Mouse (Mus musculus): Measurements from ENCODE around the gene Pin1rt1. TPM values are rescaled to one million over a fixed set of nuclear protein-coding genes. Genes with fewer than 3 reads are reported as not detected.
A peak's percentile ranks its signal among the peaks of the same experiment; 100 is the strongest.

Gene Pin1rt1
- total and polyA plus RNA-seq, 3 experiments: 0.07 TPM; not detected in 2

DNA sequence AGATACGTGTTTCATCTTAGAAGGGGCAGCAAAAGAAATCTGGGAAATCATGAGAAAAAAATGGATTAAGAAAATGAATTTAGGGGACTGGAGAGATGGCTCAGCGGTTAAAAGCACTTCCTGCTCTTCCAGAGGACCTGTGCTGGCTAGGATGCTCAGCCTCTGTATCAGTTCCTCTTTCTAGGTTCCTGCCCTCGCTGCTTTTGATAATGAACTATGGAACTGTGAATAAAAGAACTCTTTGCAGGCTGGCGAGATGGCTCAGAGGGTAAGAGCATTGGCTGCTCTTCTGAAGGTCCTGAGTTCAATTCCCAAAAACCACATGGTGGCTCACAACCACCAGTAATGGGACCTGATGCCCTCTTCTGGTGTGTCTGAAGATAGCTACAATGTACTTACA is 25.5 kb downstream of the Pin1rt1 start:
- Histone ChIP-seq H3K4me1 (ENCODE audit: control insufficient read depth in 1 of 2, insufficient read depth in 2 of 2, low read length in 2 of 2) (peaks cover 4 to 11% of the 10 kb centered on the region in 2 experiments; a peak in 2 of 4 replicates), H3K9ac (ENCODE audit: control insufficient read depth, low read depth, low read length, poor library complexity, severe bottlenecking) (no peak overlapping the region), H3K9me3 (replicated peaks; ENCODE audit: insufficient read depth, low read length) (no peaks in the 10 kb centered on the region), H3K27ac (ENCODE audit: control insufficient read depth, low read depth, low read length) (no peak overlapping the region), H3K36me3 (ENCODE audit: control insufficient read depth in 1 of 2, insufficient read depth in 2 of 2, low read length in 2 of 2) (peaks cover 0 to 3% of the 10 kb centered on the region in 2 experiments; a peak in 2 of 4 replicates), H3K27me3 (ENCODE audit: control insufficient read depth in 1 of 2, insufficient read depth in 2 of 2, low read length in 2 of 2) (no peaks in the 10 kb centered on the region), H3K4me3 (ENCODE audit: control insufficient read depth in 1 of 2, insufficient read depth in 1 of 2, low read depth in 2 of 2, low read length in 2 of 2) (no peak overlapping the region), H3K79me2 (ENCODE audit: control insufficient read depth, insufficient read depth, low read length, poor library complexity) (no peaks in the 10 kb centered on the region)
- no peak for TF ChIP-seq SIN3A (IDR thresholded peaks at IDR 0.05; ENCODE audit: low read length)
- TF ChIP-seq ZKSCAN1 (IDR thresholded peaks at IDR 0.05; ENCODE audit: low read depth, low read length): no peak
- 0 out of 2 replicates have a peak, but pooled peaks have one; percentile 30 for TF ChIP-seq ELF1 (IDR thresholded peaks at IDR 0.05; ENCODE audit: low read depth, low read length)
- peak; percentile 47; the same call in 1 of the 2 replicates for TF ChIP-seq RCOR1 (IDR thresholded peaks at IDR 0.05; ENCODE audit: low read depth, low read length)
- TF ChIP-seq TBP (IDR thresholded peaks at IDR 0.05; ENCODE audit: low read depth, low read length): peak; percentile 97
- TF ChIP-seq NELFE (IDR thresholded peaks at IDR 0.05; ENCODE audit: low read depth, low read length): no peak
- peak; percentile 80 for DNase-seq (ENCODE audit: low read depth, low spot score)

DNA sequence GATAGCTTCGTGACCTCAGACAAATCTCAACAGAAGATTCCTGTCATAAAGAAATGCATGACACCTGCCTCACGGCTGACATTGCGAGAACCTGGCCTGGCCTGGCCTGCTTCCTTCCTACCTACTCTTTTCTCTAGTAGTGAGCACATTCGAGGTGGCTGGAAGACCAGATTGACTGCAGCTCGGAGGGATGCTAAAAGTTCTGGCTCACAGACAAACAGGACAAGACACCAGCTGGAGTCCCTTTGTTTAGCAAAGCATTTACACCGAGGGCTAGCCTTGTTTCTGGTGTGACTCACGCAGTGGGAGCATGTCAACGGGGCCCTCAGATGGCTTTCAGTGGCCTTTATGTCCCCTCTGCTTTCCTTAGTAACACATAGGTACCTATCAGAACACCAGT is 27.5 kb downstream of the Pin1rt1 start:
- H3K27me3 ChIP-seq (ENCODE audit: control insufficient read depth in 1 of 2, insufficient read depth in 2 of 2, low read length in 2 of 2): no peaks in the 10 kb centered on the region
- no peak overlapping the region for H3K9ac ChIP-seq (ENCODE audit: control insufficient read depth, low read depth, low read length, poor library complexity, severe bottlenecking)
- DNase-seq (ENCODE audit: low read depth, low spot score): no peak
- H3K36me3 ChIP-seq (ENCODE audit: control insufficient read depth in 1 of 2, insufficient read depth in 2 of 2, low read length in 2 of 2): peaks cover 0 to 3% of the 10 kb centered on the region in 2 experiments; a peak in 2 of 4 replicates
- no peak overlapping the region for H3K4me3 ChIP-seq (ENCODE audit: control insufficient read depth in 1 of 2, insufficient read depth in 1 of 2, low read depth in 2 of 2, low read length in 2 of 2)
- no peaks in the 10 kb centered on the region for H3K9me3 ChIP-seq (replicated peaks; ENCODE audit: insufficient read depth, low read length)
- TF ChIP-seq ETS1 (IDR thresholded peaks at IDR 0.05; ENCODE audit: low read depth, low read length) (no peak), SMC3 (IDR thresholded peaks at IDR 0.05; ENCODE audit: low read depth, low read length) (no peak), NELFE (IDR thresholded peaks at IDR 0.05; ENCODE audit: low read depth, low read length) (no peak), MEF2A (IDR thresholded peaks at IDR 0.05; ENCODE audit: extremely low read depth, insufficient replicate concordance, low read depth, low read length, poor library complexity, severe bottlenecking) (no peak), EP300 (IDR thresholded peaks at IDR 0.05; ENCODE audit: low read depth in 1 of 2, low read length in 2 of 2) (no peak), USF1 (IDR thresholded peaks at IDR 0.05; ENCODE audit: low read depth, low read length) (no peak), GATA1 (IDR thresholded peaks at IDR 0.05; ENCODE audit: low read depth, low read length) (no peak), ELF1 (IDR thresholded peaks at IDR 0.05; ENCODE audit: low read depth, low read length) (no peak), TCF12 (IDR thresholded peaks at IDR 0.05; ENCODE audit: low read depth, low read length) (no peak), RCOR1 (IDR thresholded peaks at IDR 0.05; ENCODE audit: low read depth, low read length) (no peak), CHD2 (IDR thresholded peaks at IDR 0.05; ENCODE audit: low read length) (no peak), POLR2AphosphoS5 (IDR thresholded peaks at IDR 0.05; ENCODE audit: borderline replicate concordance, low read depth, low read length) (no peak), MYB (IDR thresholded peaks at IDR 0.05; ENCODE audit: low read depth, low read length) (no peak), RAD21 (IDR thresholded peaks at IDR 0.05; ENCODE audit: low read depth, low read length) (no peak), HCFC1 (IDR thresholded peaks at IDR 0.05; ENCODE audit: low read depth, low read length) (no peak), KAT2A (conservative IDR thresholded peaks at IDR 0.05; ENCODE audit: low read depth, low read length) (no peak), POLR2A (IDR thresholded peaks at IDR 0.05; ENCODE audit: control insufficient read depth in 1 of 2, insufficient read depth in 1 of 2, low read depth in 1 of 2, low read length in 2 of 2, poor library complexity in 1 of 2) (no peak), ZNF384 (IDR thresholded peaks at IDR 0.05; ENCODE audit: low read depth, low read length) (no peak), BHLHE40 (IDR thresholded peaks at IDR 0.05; ENCODE audit: borderline replicate concordance, low read depth, low read length) (no peak)
- no peak overlapping the region for H3K27ac ChIP-seq (ENCODE audit: control insufficient read depth, low read depth, low read length)
- H3K4me1 ChIP-seq (ENCODE audit: control insufficient read depth in 1 of 2, insufficient read depth in 2 of 2, low read length in 2 of 2): peaks cover 4 to 11% of the 10 kb centered on the region in 2 experiments; a peak in 2 of 4 replicates
- no peaks in the 10 kb centered on the region for H3K79me2 ChIP-seq (ENCODE audit: control insufficient read depth, insufficient read depth, low read length, poor library complexity)
